8 mouse cellular contexts compared by ENCODE assay signal in genomic region chr7:70359791-70360581, GRCm38 (mm10). TPM values are rescaled to one million over a fixed set of nuclear protein-coding genes. Genes with fewer than 3 reads are reported as not detected.
DNase-seq lines count a peak whose midpoint lies in the region; ATAC-seq and TF ChIP-seq lines count a peak whose summit lies in the region.

No protein-coding gene starts in this region.

- WGBS in heart, adult 2 months: under 1% methylated on average over 75 of the region's 75 CpGs
- under 1% methylated on average over 75 of the region's 75 CpGs for WGBS in forebrain, embryonic 16.5 days
- WGBS in midbrain, embryonic 15.5 days: under 1% methylated on average over 75 of the region's 75 CpGs

- H3K27ac ChIP-seq in heart, adult 2 months: peak overlapping the region; percentile 83
- peak overlapping the region; percentile 92 for H3K27ac ChIP-seq in forebrain, embryonic 16.5 days (ENCODE audit: low read length)
- H3K27ac ChIP-seq in midbrain, embryonic 15.5 days: peak overlapping the region; percentile 94

- TF ChIP-seq POLR2A in heart, adult 2 months (IDR thresholded peaks at IDR 0.05; ENCODE audit: insufficient read depth, low read depth, low read length): no peak

- peaks cover 6% of the 10 kb centered on the region for H3K36me3 ChIP-seq in heart, adult 2 months (ENCODE audit: control insufficient read depth, insufficient read depth, low read length)
- no peaks in the 10 kb centered on the region for H3K36me3 ChIP-seq in forebrain, embryonic 16.5 days (ENCODE audit: control insufficient read depth, insufficient read depth)
- H3K36me3 ChIP-seq in midbrain, embryonic 15.5 days (replicated peaks): no peaks in the 10 kb centered on the region

- intact Hi-C loops in heart, adult 2 months (cut with DNase I): loop anchor here (10.0 kb wide), 4 partner anchors 485 to 1605 kb away; no protein-coding TSS in a partner anchor

- ATAC-seq in forebrain, embryonic 16.5 days: no peak
- ATAC-seq in midbrain, embryonic 15.5 days (replicated peaks): no peak

- H3K4me2 ChIP-seq in forebrain, embryonic 16.5 days (ENCODE audit: low read length): peak overlapping the region; percentile 90
- H3K4me2 ChIP-seq in midbrain, embryonic 15.5 days: peak overlapping the region; percentile 75

- TF ChIP-seq EP300 in heart, adult 2 months (IDR thresholded peaks at IDR 0.05; ENCODE audit: insufficient read depth, low read depth, low read length): no peak

- H3K4me3 ChIP-seq in heart, adult 2 months: peak overlapping the region; percentile 74
- H3K4me3 ChIP-seq in forebrain, embryonic 16.5 days (replicated peaks; ENCODE audit: low read length): peak overlapping the region; percentile 70
- peak overlapping the region; percentile 54 for H3K4me3 ChIP-seq in midbrain, embryonic 15.5 days

- H3K4me1 ChIP-seq in heart, adult 2 months (ENCODE audit: control insufficient read depth, insufficient read depth, low read length): no peaks in the 10 kb centered on the region; the same call in 1 of the 2 replicates
- peaks cover 20% of the 10 kb centered on the region for H3K4me1 ChIP-seq in forebrain, embryonic 16.5 days (replicated peaks; ENCODE audit: control insufficient read depth, insufficient read depth, low read length)
- peaks cover 12% of the 10 kb centered on the region; the same call in 1 of the 2 replicates for H3K4me1 ChIP-seq in midbrain, embryonic 15.5 days

- H3K9me3 ChIP-seq in forebrain, embryonic 16.5 days (ENCODE audit: control insufficient read depth, low read length): no peaks in the 10 kb centered on the region
- no peaks in the 10 kb centered on the region for H3K9me3 ChIP-seq in midbrain, embryonic 15.5 days

- 0 out of 2 replicates have a peak, but pooled peaks cover 2% of the 10 kb centered on the region for H3K27me3 ChIP-seq in heart, adult 2 months (ENCODE audit: control insufficient read depth, insufficient read depth, low read length)
- H3K27me3 ChIP-seq in forebrain, embryonic 16.5 days (replicated peaks; ENCODE audit: control insufficient read depth, insufficient read depth, low read length): peaks cover 32% of the 10 kb centered on the region
- peaks cover 22% of the 10 kb centered on the region for H3K27me3 ChIP-seq in midbrain, embryonic 15.5 days (replicated peaks)

- peak; percentile 52 to 69 for DNase-seq in heart, adult 2 months
- DNase-seq in heart, adult 8-10 months (ENCODE audit: low spot score): no peak
- peak; percentile 30 for DNase-seq in R1 (ENCODE audit: low read depth, low spot score)
- peak; percentile 59 for DNase-seq in kidney, adult 9 months
- no peak for DNase-seq in layer of hippocampus, postnatal 36 days
- no peak for DNase-seq in c-Kit-positive CD71-positive TER-119-positive erythroid progenitor cells, embryonic 14.5 days (ENCODE audit: low spot score)

- no peak for TF ChIP-seq CTCF in heart, adult 2 months (IDR thresholded peaks at IDR 0.05)

- H3K9ac ChIP-seq in heart, adult 2 months (ENCODE audit: low read depth, low read length): peak overlapping the region; percentile 73
- H3K9ac ChIP-seq in forebrain, embryonic 16.5 days (replicated peaks; ENCODE audit: low read depth, low read length): peak overlapping the region; percentile 80
- peak overlapping the region; percentile 69 for H3K9ac ChIP-seq in midbrain, embryonic 15.5 days

- no peaks in the 10 kb centered on the region; the same call in 1 of the 2 replicates for H3K79me2 ChIP-seq in heart, adult 2 months (replicated peaks; ENCODE audit: control insufficient read depth, insufficient read depth, low read length)

RNA-seq across cellular contexts. Expression of gene Nr2f2, which starts 6.5 kb away (rescaled TPM):
- total RNA-seq in heart, adult 2 months (2021): 10 to 100 TPM; 16.4 to 18.8 TPM
- 22.9 and 39.3 TPM in 2 replicates for polyA plus RNA-seq in heart, adult 2 months (2012; rRNA removed)
- 10 to 100 TPM; 12.5 to 23.1 (median 20.3) TPM for total RNA-seq in heart, adult 8-10 months (2022)
- 88.4 and 90.6 TPM in 2 replicates for polyA plus RNA-seq in forebrain, embryonic 16.5 days (2015; fragmentation: Nextera tagmentation; extraction: Ambion mirVana)
- 84.8 and 98.4 TPM in 2 replicates for polyA plus RNA-seq in midbrain, embryonic 15.5 days (2015; fragmentation: Nextera tagmentation; extraction: Ambion mirVana)
- total RNA-seq in layer of hippocampus, postnatal 36 days (2021): 10 to 100 TPM; 41.7 to 50.4 TPM

Comparison
In these comparisons a context has a peak if more than half of its experiments do, and no peak if none do; other contexts are left out.
1. DNase-seq: peak in heart, adult 2 months (2 of 2), R1 (single experiment) and kidney, adult 9 months (single experiment); none in heart, adult 8-10 months (single experiment), layer of hippocampus, postnatal 36 days (0 of 2) and c-Kit-positive CD71-positive TER-119-positive erythroid progenitor cells, embryonic 14.5 days (single experiment).
2. Peak in every context shown above with its lines, with median percentiles within 50 percentile points of each other: H3K27ac ChIP-seq, H3K4me3 ChIP-seq and H3K9ac ChIP-seq.